Mouse (Mus musculus) myocyte (in vitro differentiated cells): Measurements from ENCODE around the gene Mboat2. TPM values are rescaled to one million over a fixed set of nuclear protein-coding genes. Genes with fewer than 3 reads are reported as not detected.

Experiments used
- H3K27me3 ChIP-seq: one replicate; pipeline ENCODE4 v1.6.1; 2011; ENCODE audit not compliant: control insufficient read depth, insufficient read depth, insufficient read length
- H3K36me3 ChIP-seq: one replicate; pipeline ENCODE4 v1.6.1; 2011; ENCODE audit not compliant: control insufficient read depth, insufficient read depth
- H3K4me2 ChIP-seq: one replicate; pipeline ENCODE4 v1.6.1; 2011; ENCODE audit warnings: low read depth, control low read depth
- H3K4me3 ChIP-seq: one replicate; pipeline ENCODE4 v1.5.1; 2011; ENCODE audit warnings: mild to moderate bottlenecking, control low read depth, moderate library complexity
- H3K79me2 ChIP-seq: one replicate; pipeline ENCODE4 v1.6.1; 2011; ENCODE audit not compliant: control insufficient read depth, insufficient read depth
- H3ac ChIP-seq: one replicate; pipeline ENCODE4 v1.6.1; 2011; ENCODE audit not compliant: control insufficient read depth, insufficient read length
- CEBPB ChIP-seq: IDR thresholded peaks from 2 replicates; pipeline ENCODE4 v1.6.1; 2011; ENCODE audit warnings: mild to moderate bottlenecking, moderate library complexity; ENCODE audit not compliant: poor library complexity, insufficient read depth, severe bottlenecking
- E2F4 ChIP-seq: IDR thresholded peaks from one replicate; pipeline ENCODE4 v1.6.1; 2011; ENCODE audit warnings: mild to moderate bottlenecking, control low read depth, moderate library complexity; ENCODE audit not compliant: insufficient read depth
- MAX ChIP-seq: IDR thresholded peaks from one replicate; pipeline ENCODE4 v1.6.1; 2011; ENCODE audit warnings: low read depth, mild to moderate bottlenecking, control low read depth
- MYOD1 ChIP-seq, 3 experiments: IDR thresholded peaks; one replicate each; pipeline ENCODE4 v1.6.1; 2011; ENCODE audit warnings: control low read depth in 2 of 3, low read depth in 2 of 3, mild to moderate bottlenecking in 2 of 3, moderate library complexity in 1 of 3; ENCODE audit not compliant: insufficient read length in 2 of 3, control insufficient read depth in 1 of 3
- MYOG ChIP-seq, 3 experiments: IDR thresholded peaks; one replicate each; pipeline ENCODE4 v1.6.1; 2011; ENCODE audit warnings: control low read depth in 2 of 3, low read depth in 2 of 3, mild to moderate bottlenecking in 2 of 3; ENCODE audit not compliant: insufficient read length in 2 of 3, control insufficient read depth in 1 of 3, insufficient read depth in 1 of 3
- POLR2A ChIP-seq: IDR thresholded peaks from one replicate; pipeline ENCODE4 v1.6.1; 2011; ENCODE audit warnings: low read depth, mild to moderate bottlenecking, control low read depth, moderate library complexity; ENCODE audit not compliant: insufficient read length
- POLR2AphosphoS2 ChIP-seq: IDR thresholded peaks from one replicate; pipeline ENCODE4 v1.6.1; 2011; ENCODE audit warnings: low read depth, control low read depth; ENCODE audit not compliant: insufficient read length
- REST ChIP-seq: IDR thresholded peaks from one replicate; pipeline ENCODE4 v1.6.1; 2011; ENCODE audit warnings: mild to moderate bottlenecking, control low read depth, moderate library complexity; ENCODE audit not compliant: insufficient read depth, insufficient read length
- SRF ChIP-seq: IDR thresholded peaks from one replicate; pipeline ENCODE4 v1.6.1; 2011; ENCODE audit warnings: low read depth; ENCODE audit not compliant: control insufficient read depth, insufficient read length
- TCF12 ChIP-seq: IDR thresholded peaks from one replicate; pipeline ENCODE4 v1.6.1; 2011; ENCODE audit warnings: mild to moderate bottlenecking, control low read depth; ENCODE audit not compliant: poor library complexity, insufficient read depth, severe bottlenecking
- TCF3 ChIP-seq: IDR thresholded peaks from one replicate; pipeline ENCODE4 v1.6.1; 2011; ENCODE audit warnings: low read depth, control low read depth; ENCODE audit not compliant: insufficient read length
- USF1 ChIP-seq: IDR thresholded peaks from one replicate; pipeline ENCODE4 v1.6.1; 2011; ENCODE audit warnings: low read depth, mild to moderate bottlenecking, control low read depth, moderate library complexity
- polyA plus RNA-seq: library from polyadenylated mRNA; unstranded; fragments of >200 nt; fragmentation: generic; extraction: Trizol; gene quantifications from one replicate; pipeline ENCODE4 v1.2.1, GENCODE M21; 2012; ENCODE audit warnings: missing spikeins

Gene Mboat2
- polyA plus RNA-seq, 1 experiment = 16.9 TPM

DNA sequence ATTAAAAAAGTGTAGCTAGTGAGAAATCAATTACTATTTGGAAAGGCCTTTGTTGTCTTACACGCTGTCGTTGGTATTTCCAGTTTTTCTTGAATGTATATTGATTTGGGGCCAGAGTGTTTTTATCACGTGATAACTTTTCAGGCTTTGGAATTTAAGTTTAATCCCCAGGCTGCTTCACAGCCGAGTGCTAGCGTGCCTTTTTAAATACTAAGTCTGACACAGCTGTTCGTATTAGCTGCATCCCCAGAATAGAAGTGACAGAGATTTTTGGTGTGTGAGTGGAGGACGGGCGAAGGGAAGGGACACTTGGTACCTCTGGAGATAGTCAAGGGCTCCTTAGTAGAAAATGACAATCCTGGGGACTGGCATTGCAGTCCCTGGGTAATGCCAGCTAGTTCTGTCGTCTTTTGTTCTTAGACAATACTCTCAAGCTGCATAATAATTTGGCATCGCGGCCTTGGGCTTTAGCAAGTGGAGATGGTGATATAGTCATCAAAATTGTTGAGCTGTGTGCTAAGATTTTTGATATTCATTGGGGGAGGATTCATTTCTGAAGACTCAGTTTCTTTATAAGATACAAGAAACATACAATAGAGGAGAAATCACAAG is 11.7 kb downstream of the Mboat2 start:
- no peak overlapping the region for H3ac ChIP-seq
- H3K36me3 ChIP-seq = no peaks in the 10 kb centered on the region
- peak overlapping the region; percentile 64 for H3K4me2 ChIP-seq
- H3K4me3 ChIP-seq = no peak overlapping the region
- peak; percentile 70 for TF ChIP-seq TCF12
- peak in 1 of 3 experiments; percentile 47 for TF ChIP-seq MYOD1 (IDR thresholded peaks at IDR 0.05; ENCODE audit: control insufficient read depth in 1 of 3, insufficient read length in 2 of 3, low read depth in 2 of 3)
- TF ChIP-seq TCF3 = no peak
- peak in 1 of 3 experiments; percentile 77 for TF ChIP-seq MYOG (IDR thresholded peaks at IDR 0.05; ENCODE audit: control insufficient read depth in 1 of 3, insufficient read depth in 1 of 3, insufficient read length in 2 of 3, low read depth in 2 of 3)
- H3K79me2 ChIP-seq = no peaks in the 10 kb centered on the region
- no peaks in the 10 kb centered on the region for H3K27me3 ChIP-seq

DNA sequence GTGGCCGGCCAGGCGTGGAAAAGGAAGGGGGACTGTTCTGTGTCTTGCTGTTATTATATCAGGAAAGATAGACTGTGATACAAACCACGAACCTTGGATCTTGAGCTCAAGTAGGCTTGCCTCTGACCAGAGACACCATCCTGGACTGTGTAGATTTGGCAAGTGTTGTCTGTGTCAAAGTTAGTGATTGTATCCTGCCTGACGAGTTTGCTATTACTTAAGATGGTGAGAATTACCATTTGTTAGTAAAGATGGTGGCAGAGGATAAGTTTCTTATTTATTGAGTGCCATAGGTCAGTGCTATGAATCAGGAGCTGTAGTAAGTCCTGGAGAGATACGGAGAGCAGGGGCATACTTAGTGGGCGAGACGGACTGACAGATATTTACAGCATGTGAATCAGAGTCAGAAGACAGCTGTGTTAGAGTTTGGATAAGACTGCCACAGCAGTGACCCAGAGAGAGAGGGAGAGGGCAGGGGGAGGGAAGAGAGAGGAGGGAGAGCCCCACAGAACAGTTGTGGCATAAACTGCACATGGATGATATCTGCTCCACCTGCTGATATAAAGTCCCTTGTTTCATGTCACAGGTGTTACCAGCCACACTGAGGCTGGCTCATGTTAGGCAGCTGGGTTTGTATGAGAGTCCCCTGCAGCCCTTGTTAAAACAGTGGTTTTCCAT is 12.9 kb downstream of the Mboat2 start:
- TF ChIP-seq TCF3 (peak; percentile 69), POLR2A (no peak), MYOD1 (IDR thresholded peaks at IDR 0.05; ENCODE audit: control insufficient read depth in 1 of 3, insufficient read length in 2 of 3, low read depth in 2 of 3) (peak; percentile 36 to 97 (median 89)), USF1 (no peak), MYOG (IDR thresholded peaks at IDR 0.05; ENCODE audit: control insufficient read depth in 1 of 3, insufficient read depth in 1 of 3, insufficient read length in 2 of 3, low read depth in 2 of 3) (peak; percentile 73 to 98 (median 96)), SRF (no peak), TCF12 (peak; percentile 88)
- peak overlapping the region; percentile 64 for H3K4me2 ChIP-seq
- H3K4me3 ChIP-seq = no peak overlapping the region
- no peaks in the 10 kb centered on the region for H3K36me3 ChIP-seq
- H3K27me3 ChIP-seq = no peaks in the 10 kb centered on the region
- no peak overlapping the region for H3ac ChIP-seq
- no peaks in the 10 kb centered on the region for H3K79me2 ChIP-seq

GRCm38 (mm10) chr12:24845344-24845743 is 14.7 kb downstream of the Mboat2 start:
- H3K36me3 ChIP-seq = no peaks in the 10 kb centered on the region
- H3K27me3 ChIP-seq = no peaks in the 10 kb centered on the region
- H3K4me2 ChIP-seq = no peak overlapping the region
- no peak overlapping the region for H3K4me3 ChIP-seq
- no peak for TF ChIP-seq MYOG (IDR thresholded peaks at IDR 0.05; ENCODE audit: control insufficient read depth in 1 of 3, insufficient read depth in 1 of 3, insufficient read length in 2 of 3, low read depth in 2 of 3)
- TF ChIP-seq MYOD1 (IDR thresholded peaks at IDR 0.05; ENCODE audit: control insufficient read depth in 1 of 3, insufficient read length in 2 of 3, low read depth in 2 of 3) = no peak
- TF ChIP-seq MAX = no peak
- TF ChIP-seq TCF12 = no peak
- TF ChIP-seq REST = no peak
- no peak for TF ChIP-seq CEBPB
- TF ChIP-seq SRF = no peak
- TF ChIP-seq POLR2AphosphoS2 = no peak
- TF ChIP-seq USF1 = no peak
- no peak for TF ChIP-seq TCF3
- H3ac ChIP-seq = no peak overlapping the region
- H3K79me2 ChIP-seq = no peaks in the 10 kb centered on the region

GRCm38 (mm10) chr12:24848107-24848506 is 17.4 kb downstream of the Mboat2 start:
- Histone ChIP-seq H3K4me3 (no peak overlapping the region), H3K36me3 (no peaks in the 10 kb centered on the region), H3K4me2 (no peak overlapping the region), H3K79me2 (peaks cover 2% of the 10 kb centered on the region), H3ac (no peak overlapping the region), H3K27me3 (no peaks in the 10 kb centered on the region)
- no peak for TF ChIP-seq SRF
- TF ChIP-seq MYOD1 (IDR thresholded peaks at IDR 0.05; ENCODE audit: control insufficient read depth in 1 of 3, insufficient read length in 2 of 3, low read depth in 2 of 3) = no peak
- TF ChIP-seq POLR2A = no peak
- TF ChIP-seq TCF12 = no peak
- TF ChIP-seq REST = no peak
- no peak for TF ChIP-seq MAX
- TF ChIP-seq USF1 = no peak
- no peak for TF ChIP-seq TCF3
- TF ChIP-seq MYOG (IDR thresholded peaks at IDR 0.05; ENCODE audit: control insufficient read depth in 1 of 3, insufficient read depth in 1 of 3, insufficient read length in 2 of 3, low read depth in 2 of 3) = no peak
- no peak for TF ChIP-seq E2F4

- Histone ChIP-seq H3K79me2 (peaks cover 7% of the 10 kb centered on the region), H3K4me2 (no peak overlapping the region), H3K36me3 (no peaks in the 10 kb centered on the region), H3ac (no peak overlapping the region), H3K4me3 (no peak overlapping the region), H3K27me3 (no peaks in the 10 kb centered on the region)
- TF ChIP-seq TCF12 (no peak), POLR2A (no peak), MYOG (IDR thresholded peaks at IDR 0.05; ENCODE audit: control insufficient read depth in 1 of 3, insufficient read depth in 1 of 3, insufficient read length in 2 of 3, low read depth in 2 of 3) (no peak), SRF (no peak), USF1 (no peak), MAX (no peak), REST (no peak), TCF3 (no peak), POLR2AphosphoS2 (no peak), MYOD1 (IDR thresholded peaks at IDR 0.05; ENCODE audit: control insufficient read depth in 1 of 3, insufficient read length in 2 of 3, low read depth in 2 of 3) (no peak), CEBPB (no peak), E2F4 (no peak)
Observed at GRCm38 (mm10) chr12:24857354-24857753, 26.7 kb downstream of the Mboat2 start.
